Mouse (Mus musculus) layer of hippocampus, adult 11-12 months (tissue): ENCODE results near the gene Nus1.
A peak's percentile ranks its signal among the peaks of the same experiment; 100 is the strongest.

ENCODE experiments used
- DNase-seq: peaks from one replicate; pipeline ENCODE4 v3.0.0; 2022; ENCODE audit warnings: low spot score

Nus1 gene

DNA sequence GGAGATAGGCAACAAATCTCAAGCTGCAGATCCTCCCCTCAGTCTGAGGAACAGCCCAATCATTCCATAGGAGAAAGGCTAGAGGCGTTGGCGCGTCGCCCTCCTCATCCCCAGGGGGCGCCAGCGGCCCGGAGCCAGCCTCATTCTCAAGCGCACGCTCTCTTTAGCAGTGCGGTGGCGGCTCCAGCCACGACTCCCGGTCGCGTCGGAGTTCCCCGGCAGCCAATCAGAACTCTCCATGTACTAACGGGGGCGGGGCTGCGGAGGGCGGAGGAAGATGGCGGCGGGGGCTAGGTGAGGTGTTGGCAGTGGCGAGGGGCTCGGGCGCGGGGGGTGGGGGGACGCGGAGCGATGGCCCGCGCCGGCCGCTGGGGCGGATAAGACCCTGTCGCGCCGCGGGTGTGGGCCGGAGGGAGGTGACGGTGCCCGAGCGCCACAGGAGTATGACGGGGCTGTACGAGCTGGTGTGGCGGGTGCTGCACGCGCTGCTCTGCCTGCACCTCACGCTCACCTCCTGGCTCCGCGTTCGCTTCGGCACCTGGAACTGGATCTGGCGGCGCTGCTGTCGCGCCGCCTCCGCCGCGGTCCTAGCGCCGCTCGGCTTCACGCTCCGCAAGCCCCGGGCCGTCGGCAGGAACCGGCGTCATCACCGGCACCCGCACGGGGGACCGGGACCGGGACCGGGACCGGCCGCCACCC lies at the start of gene Nus1:
TSS of gene Nus1 (plus strand) at position 249 of the 699 bp plus-strand sequence.
- DNase-seq: peak; percentile 98

GRCm38 (mm10) chr10:52368376-52368775 lies 49.0 kb upstream of the Nus1 start:
- DNase-seq: no peak

DNA sequence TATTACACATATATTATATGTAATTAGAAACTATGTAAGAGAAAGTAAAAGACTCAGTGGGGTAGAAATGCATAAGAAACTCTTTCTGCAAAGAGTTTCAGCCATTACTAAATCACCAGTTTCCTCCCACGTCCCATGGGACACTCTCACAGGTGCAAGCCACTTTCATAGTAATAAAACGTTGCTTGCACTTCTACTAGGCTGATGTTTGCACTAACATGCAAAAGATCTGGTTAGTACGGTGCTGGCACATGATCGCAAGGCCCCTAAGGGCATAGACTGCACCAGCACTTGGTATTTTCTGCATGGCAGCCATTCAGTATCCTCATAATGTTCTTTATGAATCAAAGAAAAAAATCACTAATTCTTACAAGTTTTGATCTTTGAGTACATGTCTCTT lies 43.5 kb upstream of the Nus1 start:
- DNase-seq: no peak

GRCm38 (mm10) chr10:52374651-52375050 lies 42.7 kb upstream of the Nus1 start:
- DNase-seq: no peak

- no peak for DNase-seq
Observed at GRCm38 (mm10) chr10:52376422-52376821, 40.9 kb upstream of the Nus1 start.

- no peak for DNase-seq
Observed at GRCm38 (mm10) chr10:52377813-52378212, 39.5 kb upstream of the Nus1 start.

- DNase-seq: peak; percentile 35
Observed at GRCm38 (mm10) chr10:52381321-52381801, 36.0 kb upstream of the Nus1 start.

- peak; percentile 98 for DNase-seq
Observed at GRCm38 (mm10) chr10:52381845-52382591, 35.3 kb upstream of the Nus1 start, which contains the start of gene Gopc. Gene Gopc (minus strand): TSS chr10:52382124.

DNA sequence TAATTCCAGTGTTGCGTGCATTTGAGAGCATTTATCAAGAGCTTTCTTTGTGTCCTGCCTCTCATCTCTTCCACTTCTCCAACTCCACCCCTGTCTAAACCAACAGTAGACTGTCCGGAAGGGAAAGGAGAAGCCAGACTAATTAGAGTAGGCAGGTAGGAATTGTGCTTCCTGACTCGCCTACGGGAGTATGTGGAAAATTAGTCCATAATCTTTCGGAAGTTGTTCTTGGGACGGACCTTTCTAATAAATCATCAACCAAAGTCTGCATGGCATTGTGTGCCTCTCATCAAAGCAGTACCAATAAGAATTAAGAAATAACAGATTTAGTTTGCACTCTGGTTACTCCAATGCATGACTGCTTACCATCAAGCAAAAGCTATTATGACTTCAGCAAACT lies 34.3 kb upstream of the Nus1 start:
- no peak for DNase-seq

GRCm38 (mm10) chr10:52383522-52383921 lies 33.8 kb upstream of the Nus1 start:
- DNase-seq: no peak

DNA sequence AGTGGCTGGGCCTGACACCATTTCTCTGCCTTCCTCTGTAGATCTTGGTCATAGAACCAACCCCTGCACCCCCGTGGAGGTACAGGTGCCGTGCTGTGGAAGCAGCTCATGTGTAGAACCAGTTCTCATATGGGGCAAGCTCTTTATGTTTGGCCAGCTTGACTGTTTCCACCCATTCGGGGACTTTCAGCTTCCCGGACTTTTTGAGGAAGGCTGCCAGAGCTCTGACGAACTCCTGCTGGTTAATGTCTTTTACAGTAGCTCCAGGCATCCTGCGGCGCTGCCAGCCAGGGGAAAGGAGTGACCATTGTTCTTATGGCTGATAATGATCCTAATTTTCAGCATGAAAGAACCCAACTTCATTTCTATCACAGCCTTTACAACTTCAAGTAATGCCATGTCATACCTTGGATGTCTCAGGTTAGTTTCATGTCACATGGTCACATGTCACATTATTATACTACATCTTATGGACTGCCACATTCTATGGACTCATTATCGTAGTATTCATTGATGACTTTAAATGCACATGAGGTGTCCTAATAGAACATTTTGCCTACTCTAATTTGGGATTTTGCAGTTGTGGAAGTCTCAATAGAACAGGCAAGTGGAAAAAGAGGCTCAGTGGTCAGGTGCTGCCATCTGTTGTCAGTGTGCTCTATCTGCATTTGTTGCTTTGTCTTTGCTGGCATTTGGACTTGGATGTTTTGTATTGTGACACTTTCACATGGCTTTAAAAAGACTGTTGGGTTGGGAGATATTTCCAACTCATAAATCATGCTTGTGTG lies 32.3 kb upstream of the Nus1 start:
- DNase-seq: peak; percentile 60

DNA sequence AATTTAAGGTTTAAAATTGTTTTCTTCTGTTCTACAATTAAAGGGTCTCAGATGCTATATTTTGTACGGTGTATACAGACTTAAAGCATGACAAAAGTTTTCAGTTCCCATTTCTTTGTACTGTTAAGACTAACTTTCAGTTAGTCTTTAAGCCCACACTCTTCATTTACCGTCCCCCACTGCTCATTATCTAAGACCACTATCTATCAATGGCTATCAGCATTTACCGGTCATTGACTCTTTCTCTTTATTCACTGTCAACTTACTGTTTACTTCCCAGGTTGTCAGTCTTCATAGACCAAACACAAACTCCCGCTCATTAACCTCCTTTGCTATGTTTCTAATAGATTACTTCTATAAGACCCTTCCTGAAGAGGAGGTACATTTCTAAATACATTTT lies 30.2 kb upstream of the Nus1 start:
- DNase-seq: no peak

- DNase-seq: no peak
Observed at GRCm38 (mm10) chr10:52388922-52389430, 28.4 kb upstream of the Nus1 start, which contains the start of gene Nepn. Gene Nepn (plus strand): TSS chr10:52388972.

DNA sequence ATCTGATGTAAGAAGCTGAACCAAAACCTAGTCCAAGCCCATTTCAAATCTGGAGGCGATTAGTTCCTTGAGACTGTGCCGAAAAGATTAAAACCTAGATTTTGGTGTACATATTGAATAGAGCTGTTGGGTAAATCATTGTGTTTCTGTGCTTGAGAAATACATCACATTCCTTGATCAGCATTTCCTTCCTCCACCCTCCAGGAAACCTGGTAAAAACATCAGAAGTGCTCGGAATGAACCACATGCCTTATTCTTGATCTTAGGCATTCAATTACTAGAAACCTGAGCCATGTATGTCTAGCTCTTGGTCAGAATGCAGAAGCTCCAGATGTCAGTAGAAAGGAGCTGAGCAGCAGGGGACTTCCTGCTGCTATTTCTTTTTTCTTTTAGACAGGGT lies 27.9 kb upstream of the Nus1 start:
- DNase-seq: no peak

DNA sequence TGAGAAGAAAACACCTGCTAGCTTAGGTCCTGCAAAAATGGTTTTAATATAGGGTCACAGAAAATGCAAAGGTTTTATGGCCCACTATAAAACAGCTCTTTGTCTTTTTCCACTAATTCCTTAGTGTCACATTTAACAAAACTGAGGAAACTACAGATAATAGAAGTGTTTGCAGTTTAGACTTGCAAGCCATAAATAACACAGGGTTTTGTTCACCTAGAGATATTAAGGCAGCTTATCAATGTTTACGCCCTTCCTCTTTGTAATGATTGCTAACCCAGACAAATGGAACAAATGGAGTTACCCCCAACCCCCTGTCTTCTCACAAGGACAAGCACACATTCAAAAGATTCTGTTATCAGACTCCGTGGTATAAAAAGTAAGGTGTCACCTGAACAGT lies 26.1 kb upstream of the Nus1 start:
- DNase-seq: no peak

DNA sequence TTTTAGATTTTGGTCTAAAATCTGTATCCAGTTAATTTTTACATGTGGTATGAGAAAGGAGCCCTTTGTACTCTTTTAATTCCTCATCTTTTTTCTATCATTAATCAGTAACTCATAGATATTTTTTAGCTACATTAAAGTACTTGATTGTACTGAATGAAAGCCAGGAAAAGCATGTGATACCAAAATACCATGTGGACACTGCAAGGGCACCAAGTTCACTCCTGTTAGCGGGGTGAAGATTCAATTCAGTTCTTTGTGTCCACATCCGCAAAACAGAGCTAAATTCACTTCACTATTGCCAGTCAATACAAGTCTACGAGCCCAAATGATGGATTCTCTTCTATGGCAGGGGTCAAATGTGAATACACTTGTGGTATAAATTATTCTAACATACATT lies 20.7 kb upstream of the Nus1 start:
- DNase-seq: no peak

DNA sequence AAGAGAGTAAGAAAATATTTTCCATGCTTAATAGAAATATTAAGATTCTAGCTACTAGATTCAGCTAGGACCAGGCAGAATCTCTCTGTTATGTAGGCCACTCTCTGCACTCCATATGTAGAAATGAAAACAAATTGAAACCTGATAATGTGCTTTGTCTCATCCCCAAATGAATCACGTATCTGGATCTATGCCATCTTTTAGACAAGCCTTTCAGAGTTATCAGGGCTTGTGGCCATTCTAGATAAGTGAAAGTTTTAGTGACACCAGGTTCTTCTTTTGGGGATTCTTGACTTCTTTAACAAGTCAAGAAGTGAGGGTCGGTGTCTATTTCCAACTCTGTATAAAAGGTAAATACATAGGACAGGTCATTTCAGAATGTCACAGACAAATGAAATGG lies 18.6 kb upstream of the Nus1 start:
- no peak for DNase-seq

DNA sequence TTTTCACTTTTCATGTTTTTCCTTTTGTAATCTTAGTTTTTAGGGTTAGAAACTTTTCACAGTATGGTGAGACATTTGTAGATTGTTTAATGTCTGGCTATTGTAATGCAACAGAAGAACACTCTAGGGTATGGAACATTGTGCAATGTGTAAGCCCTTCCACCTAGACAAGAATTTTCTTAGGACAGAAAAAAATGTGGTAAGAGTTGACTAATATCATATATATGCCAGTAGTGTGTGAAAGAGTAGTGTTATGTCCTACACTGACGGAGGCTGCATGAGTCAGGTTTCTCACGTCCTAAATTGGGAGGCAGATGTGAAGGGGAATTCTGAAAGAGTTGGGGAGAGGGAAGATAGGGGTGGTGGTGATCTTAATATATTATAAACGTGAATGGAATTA lies 17.6 kb upstream of the Nus1 start:
- DNase-seq: no peak

GRCm38 (mm10) chr10:52405160-52405559 lies 12.2 kb upstream of the Nus1 start:
- no peak for DNase-seq

DNA sequence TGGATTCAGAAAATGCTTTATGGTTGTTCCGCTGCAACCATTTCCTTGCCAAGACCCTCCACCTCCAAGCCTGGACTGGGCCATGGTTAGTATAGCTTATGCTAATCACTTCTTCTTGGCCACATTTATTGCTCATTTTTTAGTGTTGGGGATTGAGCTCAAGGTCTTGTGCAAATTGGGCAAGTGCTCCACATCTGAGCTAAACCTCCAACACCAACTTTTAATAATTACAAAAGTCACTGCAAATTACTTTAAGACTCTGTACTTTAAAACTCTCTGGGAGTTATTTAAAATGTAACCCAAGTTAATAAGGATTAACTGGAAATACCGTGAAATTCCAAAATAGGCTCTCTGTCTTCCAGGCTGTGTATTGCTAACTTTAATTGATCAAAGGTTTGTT lies 9.8 kb upstream of the Nus1 start:
- no peak for DNase-seq

DNA sequence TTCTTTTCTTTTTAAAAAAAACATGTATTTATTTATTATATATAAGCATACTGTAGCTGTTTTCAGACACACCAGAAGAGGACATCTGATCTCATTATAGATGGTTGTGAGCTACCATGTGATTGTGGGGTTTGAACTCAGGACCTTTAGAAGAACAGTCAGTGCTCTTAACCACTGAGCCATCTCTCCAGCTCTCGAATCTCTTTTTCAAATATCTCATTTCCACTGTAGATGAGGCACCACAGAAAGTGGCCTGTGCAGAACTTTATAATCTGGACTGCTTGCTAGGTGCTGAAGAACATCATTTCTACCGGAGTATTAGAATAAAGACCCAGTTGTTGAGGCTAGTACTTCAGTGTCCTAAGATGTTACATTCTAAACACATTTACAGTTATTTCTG lies 2.3 kb upstream of the Nus1 start:
- no peak for DNase-seq

GRCm38 (mm10) chr10:52416458-52416857 lies 889 bp upstream of the Nus1 start:
- no peak for DNase-seq
